Mouse (Mus musculus) erythroblast, embryonic 14.5 days (primary cell): ENCODE results near the gene Lat2.

Experiments used
- GATA1 ChIP-seq: IDR thresholded peaks from 2 replicates; pipeline ENCODE4 v1.6.1; 2012; ENCODE audit warnings: low read length, inconsistent platforms, mixed read lengths
- TAL1 ChIP-seq: IDR thresholded peaks from 3 replicates; pipeline ENCODE4 v1.6.1; 2012; ENCODE audit warnings: low read length, inconsistent platforms, mixed read lengths

- TF ChIP-seq TAL1 (no peak), GATA1 (no peak)
Measured at GRCm38 (mm10) chr5:134607121-134607520, 7.7 kb downstream of the Lat2 start.
